Mouse (Mus musculus): ENCODE measurements around the gene Fat3.

DNA sequence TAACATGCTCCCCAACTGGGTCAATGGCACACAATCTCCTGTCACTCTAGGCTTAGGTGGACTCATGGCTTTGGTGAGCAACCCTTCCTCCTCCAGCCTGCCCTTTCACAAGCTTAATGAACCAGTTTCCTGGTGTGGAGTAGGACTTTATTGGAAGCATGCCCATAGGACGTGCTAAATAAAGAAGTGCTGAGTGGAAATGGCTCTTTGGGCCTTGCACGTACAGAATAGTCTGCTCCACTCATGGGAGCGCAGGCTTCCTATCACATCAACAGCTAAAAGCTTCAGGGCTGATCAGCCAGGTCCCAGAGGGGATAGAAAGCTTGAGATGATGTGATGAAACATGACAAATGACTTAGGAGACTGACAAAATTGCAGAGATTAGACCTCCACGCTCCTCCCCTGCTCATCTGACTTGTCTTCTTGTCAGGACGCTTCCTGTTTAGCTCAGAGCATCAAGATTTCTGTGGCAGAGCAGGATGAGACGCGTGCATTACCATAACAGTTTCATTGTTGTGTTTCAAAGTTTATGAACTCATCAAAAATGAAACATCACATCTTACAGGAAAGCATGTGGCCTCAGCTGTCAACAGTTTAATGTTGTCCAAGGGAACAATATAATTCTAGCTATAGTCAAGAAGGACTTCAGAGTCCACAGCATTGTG, 386.1 kb downstream of the Fat3 start:
- TF ChIP-seq POLR2A (IDR thresholded peaks at IDR 0.05; ENCODE audit: control insufficient read depth, extremely low read depth, insufficient read depth, low read length, poor library complexity) (no peak), CTCF (IDR thresholded peaks at IDR 0.05; ENCODE audit: borderline replicate concordance, control insufficient read depth, extremely low read depth, insufficient read depth, low read length, poor library complexity) (no peak)

All from thymus, adult 2 months (tissue).